Mouse (Mus musculus) R1 (cell line): ENCODE data around the gene Prss57.

Source experiments
- DNase-seq: peaks from one replicate; pipeline ENCODE4 v3.0.0-alpha.2; 2018; ENCODE audit warnings: low read depth, low spot score

Prss57 gene

GRCm38 (mm10) chr10:79790861-79791260 is at the start of gene Prss57:
Gene Prss57, minus strand, starts transcription at chr10:79790961.
- DNase-seq = no peak

- no peak for DNase-seq
Measured at GRCm38 (mm10) chr10:79840091-79840490, 49.3 kb upstream of the Prss57 start.

GRCm38 (mm10) chr10:79838151-79838550 is 47.4 kb upstream of the Prss57 start:
- no peak for DNase-seq

GRCm38 (mm10) chr10:79836918-79837317 is 46.2 kb upstream of the Prss57 start:
- DNase-seq = peak; percentile 74

GRCm38 (mm10) chr10:79834769-79835398 is 44.1 kb upstream of the Prss57 start:
- peak; percentile 76 for DNase-seq

GRCm38 (mm10) chr10:79832786-79833181 is 42.0 kb upstream of the Prss57 start:
- no peak for DNase-seq

GRCm38 (mm10) chr10:79832026-79832785 is 41.4 kb upstream of the Prss57 start:
- no peak for DNase-seq

- DNase-seq = no peak
Measured at GRCm38 (mm10) chr10:79831583-79831982, 40.8 kb upstream of the Prss57 start.

GRCm38 (mm10) chr10:79824413-79824812 is 33.7 kb upstream of the Prss57 start:
- no peak for DNase-seq

- no peak for DNase-seq
Measured at GRCm38 (mm10) chr10:79823011-79823410, 32.2 kb upstream of the Prss57 start.

GRCm38 (mm10) chr10:79822372-79822771 is 31.6 kb upstream of the Prss57 start:
- no peak for DNase-seq

GRCm38 (mm10) chr10:79821731-79822130 is 31.0 kb upstream of the Prss57 start:
- no peak for DNase-seq

- DNase-seq = peak; percentile 45
Measured at GRCm38 (mm10) chr10:79820782-79821181, 30.0 kb upstream of the Prss57 start, which contains the start of gene Misp. Gene Misp, plus strand, starts transcription at chr10:79820989.

GRCm38 (mm10) chr10:79820277-79820676 is 29.5 kb upstream of the Prss57 start:
- no peak for DNase-seq

- DNase-seq = no peak
Measured at GRCm38 (mm10) chr10:79819606-79820005, 28.8 kb upstream of the Prss57 start.

GRCm38 (mm10) chr10:79818225-79818624 is 27.5 kb upstream of the Prss57 start:
- DNase-seq = no peak

GRCm38 (mm10) chr10:79817111-79817510 is 26.4 kb upstream of the Prss57 start:
- no peak for DNase-seq

- DNase-seq = no peak
Measured at GRCm38 (mm10) chr10:79815671-79816494, 25.1 kb upstream of the Prss57 start.

GRCm38 (mm10) chr10:79814271-79814842 is 23.6 kb upstream of the Prss57 start:
- no peak for DNase-seq

GRCm38 (mm10) chr10:79811736-79812637 is 21.2 kb upstream of the Prss57 start:
- DNase-seq = peak; percentile 78

GRCm38 (mm10) chr10:79808728-79809127 is 18.0 kb upstream of the Prss57 start:
- no peak for DNase-seq
